Mouse (Mus musculus): ENCODE measurements around the gene Tfb1m.

- TF ChIP-seq POLR2A (IDR thresholded peaks at IDR 0.05; ENCODE audit: low read depth, low read length) (no peak), CTCF (IDR thresholded peaks at IDR 0.05; ENCODE audit: borderline replicate concordance, insufficient read depth, low read length) (no peak)
Observed at GRCm38 (mm10) chr17:3490216-3490895, 67.2 kb downstream of the Tfb1m start.

All from embryonic fibroblast, embryonic 13.5 days (primary cell).